Mouse (Mus musculus) liver (tissue): Measurements from ENCODE around the gene Hoxa6.

ENCODE experiments used
- DNase-seq: peaks from one replicate; pipeline ENCODE4 v3.0.0-alpha.2; 2020; ENCODE audit warnings: mixed read lengths

Gene Hoxa6

GRCm38 (mm10) chr6:52161336-52162092, 47.0 kb downstream of the Hoxa6 start:
- DNase-seq, result no peak

- no peak for DNase-seq
These were observed 47.8 kb downstream of the Hoxa6 start for GRCm38 (mm10) chr6:52160511-52161335.

GRCm38 (mm10) chr6:52159979-52160378, 48.5 kb downstream of the Hoxa6 start:
- no peak for DNase-seq

- no peak for DNase-seq
These were observed 49.3 kb downstream of the Hoxa6 start for GRCm38 (mm10) chr6:52159164-52159761.

- peak; percentile 72 for DNase-seq
These were observed 50.1 kb downstream of the Hoxa6 start, which contains the start of gene Hoxa1 for GRCm38 (mm10) chr6:52158276-52159051. TSS of gene Hoxa1 (minus strand) at chr6:52158317.

- no peak for DNase-seq
These were observed 50.9 kb downstream of the Hoxa6 start for GRCm38 (mm10) chr6:52157466-52158275.

GRCm38 (mm10) chr6:52156551-52157200, 51.8 kb downstream of the Hoxa6 start:
- DNase-seq, result no peak
